Mouse (Mus musculus) heart, embryonic 12.5 days (tissue): ENCODE data around the gene Itpr1. TPM values are rescaled to one million over a fixed set of nuclear protein-coding genes. Genes with fewer than 3 reads are reported as not detected.

Experiments used
- ATAC-seq: fragments of 200-750 bp; cut with Nextera tagmentation; 2 replicates; pipeline ENCODE4 v1.8.0; 2017; ENCODE audit warnings: moderate TSS enrichment, moderate library complexity; ENCODE audit not compliant: insufficient number of reproducible peaks, low FRiP score
- H3K27ac ChIP-seq: fragments of 300-500 bp; sonication (generic); 2 replicates; pipeline ENCODE4 v1.5.1; 2016; ENCODE audit warnings: mild to moderate bottlenecking, moderate library complexity; ENCODE audit not compliant: poor library complexity, severe bottlenecking
- H3K27me3 ChIP-seq: fragments of 300-500 bp; sonication (generic); replicated peaks from 2 replicates; pipeline ENCODE4 v1.6.1; 2016; ENCODE audit warnings: mild to moderate bottlenecking, moderate library complexity
- H3K36me3 ChIP-seq: fragments of 300-500 bp; sonication (generic); 2 replicates; pipeline ENCODE4 v1.6.1; 2016; ENCODE audit warnings: mild to moderate bottlenecking, moderate library complexity
- H3K4me1 ChIP-seq: fragments of 300-500 bp; sonication (generic); replicated peaks from 2 replicates; pipeline ENCODE4 v1.6.1; 2016; ENCODE audit warnings: mild to moderate bottlenecking
- H3K4me2 ChIP-seq: fragments of 300-500 bp; sonication (generic); 2 replicates; pipeline ENCODE4 v1.6.1; 2016; ENCODE audit warnings: mild to moderate bottlenecking, moderate library complexity
- H3K4me3 ChIP-seq: fragments of 300-500 bp; sonication (generic); 2 replicates; pipeline ENCODE4 v1.5.1; 2016; ENCODE audit warnings: mild to moderate bottlenecking
- H3K9ac ChIP-seq: fragments of 300-500 bp; sonication (generic); 2 replicates; pipeline ENCODE4 v1.6.1; 2016; ENCODE audit warnings: mild to moderate bottlenecking, moderate library complexity
- H3K9me3 ChIP-seq: fragments of 300-500 bp; sonication (generic); replicated peaks from 2 replicates; pipeline ENCODE4 v1.6.1; 2016; ENCODE audit warnings: mild to moderate bottlenecking, moderate library complexity
- WGBS: fragments of 180-500 bp; shearing (Covaris S2); methylation state at CpG from one replicate; pipeline ENCODE4 v1.1.7; 2016; 5-methylcytosine and 5-hydroxymethylcytosine counted together
- polyA plus RNA-seq: library from polyadenylated mRNA; unstranded; fragments of >200 nt; fragmentation: Nextera tagmentation; extraction: Ambion mirVana; gene quantifications from 2 replicates; pipeline ENCODE4 v1.2.1, GENCODE M21; 2016

Gene Itpr1
- polyA plus RNA-seq, 1 experiment from 2014 or later, result 22.0 TPM

DNA sequence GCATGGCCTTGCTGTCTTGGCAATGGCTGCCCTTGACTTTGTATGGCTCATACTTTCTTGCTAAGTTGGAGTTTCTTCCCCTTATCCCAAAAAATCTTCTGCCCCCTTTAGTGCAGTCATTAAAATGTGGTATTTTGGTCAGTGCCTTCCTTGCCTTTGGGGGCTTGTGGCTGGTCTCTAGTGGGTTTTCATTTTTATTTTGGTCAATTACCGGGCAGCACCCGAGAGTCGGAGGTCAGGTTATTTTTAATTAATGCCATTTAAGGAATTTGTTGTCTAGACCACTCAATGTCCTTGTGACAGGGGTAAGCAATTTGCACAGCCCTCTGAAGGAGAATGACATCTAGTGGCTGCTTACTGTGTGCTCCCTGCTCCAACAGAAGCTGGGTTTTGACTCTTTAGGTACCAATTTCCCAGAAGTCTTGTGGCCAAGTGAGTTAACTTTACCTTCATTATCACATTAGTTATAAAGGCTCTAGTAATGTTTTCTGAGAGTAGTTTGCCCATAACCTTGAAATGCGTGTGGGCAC is 130.9 kb downstream of the Itpr1 start:
- H3K4me1 ChIP-seq, result peaks cover 4% of the 10 kb centered on the region; the same call in 1 of the 2 replicates
- no peak for ATAC-seq
- H3K4me2 ChIP-seq, result no peak overlapping the region; the same call in 1 of the 2 replicates
- H3K9ac ChIP-seq, result no peak overlapping the region
- WGBS, result 48% methylated on average over 4 of the region's 4 CpGs
- no peaks in the 10 kb centered on the region for H3K27me3 ChIP-seq
- H3K27ac ChIP-seq, result no peak overlapping the region
- H3K4me3 ChIP-seq, result no peak overlapping the region
- H3K36me3 ChIP-seq, result peaks cover 10% of the 10 kb centered on the region; the same call in 1 of the 2 replicates
- no peaks in the 10 kb centered on the region for H3K9me3 ChIP-seq

- H3K4me1 ChIP-seq, result peaks cover 11% of the 10 kb centered on the region; the same call in 1 of the 2 replicates
- no peak overlapping the region for H3K27ac ChIP-seq
- no peaks in the 10 kb centered on the region for H3K27me3 ChIP-seq
- ATAC-seq, result no peak
- no peak overlapping the region for H3K4me2 ChIP-seq
- peaks cover 40% of the 10 kb centered on the region for H3K36me3 ChIP-seq
- no peak overlapping the region for H3K9ac ChIP-seq
- no peaks in the 10 kb centered on the region for H3K9me3 ChIP-seq
- H3K4me3 ChIP-seq, result no peak overlapping the region
- 75% methylated on average over 2 of the region's 2 CpGs for WGBS
Measured at GRCm38 (mm10) chr6:108350801-108351200, 137.9 kb downstream of the Itpr1 start.

DNA sequence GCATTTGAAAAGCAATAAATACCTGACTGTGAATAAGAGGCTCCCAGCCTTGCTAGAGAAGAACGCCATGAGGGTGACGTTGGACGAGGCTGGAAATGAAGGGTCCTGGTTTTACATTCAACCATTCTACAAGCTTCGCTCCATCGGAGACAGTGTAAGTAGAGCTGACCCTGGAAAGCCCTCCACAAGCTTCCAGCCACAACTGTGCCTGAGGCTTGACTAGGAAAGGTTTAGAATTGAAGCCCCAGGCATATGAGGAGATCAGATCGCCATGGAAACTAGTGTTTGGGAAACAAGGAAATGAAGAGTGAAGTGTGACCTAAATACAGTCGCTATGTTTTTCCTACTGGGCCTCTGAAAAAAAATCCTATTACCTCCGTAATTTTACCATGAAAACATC is 139.1 kb downstream of the Itpr1 start:
- Histone ChIP-seq H3K9ac (no peak overlapping the region), H3K9me3 (no peaks in the 10 kb centered on the region), H3K4me1 (peaks cover 11% of the 10 kb centered on the region; the same call in 1 of the 2 replicates), H3K27ac (no peak overlapping the region; the same call in 1 of the 2 replicates), H3K4me2 (no peak overlapping the region), H3K27me3 (no peaks in the 10 kb centered on the region), H3K4me3 (no peak overlapping the region), H3K36me3 (peaks cover 52% of the 10 kb centered on the region)
- ATAC-seq, result no peak
- WGBS, result 81% methylated on average over 8 of the region's 8 CpGs

DNA sequence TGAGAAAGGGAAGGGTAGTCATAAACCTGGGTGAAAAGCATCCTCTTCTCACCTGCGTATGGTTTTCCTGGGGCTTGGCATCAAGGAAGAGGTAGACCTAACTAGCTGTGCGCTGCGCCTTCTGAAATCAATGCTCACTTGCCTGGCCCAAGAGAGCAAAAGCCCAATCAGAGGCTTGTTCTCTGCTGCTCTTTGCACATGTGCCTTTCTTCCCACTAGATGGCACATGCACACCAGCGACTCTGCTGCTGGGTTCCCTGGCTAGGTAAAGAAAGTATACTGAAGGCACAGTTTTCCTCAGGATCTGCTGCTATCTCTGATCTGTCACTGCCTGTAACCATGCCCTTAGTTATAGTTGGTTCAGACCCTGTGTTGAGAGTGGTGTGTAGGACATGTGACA is 154.5 kb downstream of the Itpr1 start:
- Histone ChIP-seq H3K9ac (no peak overlapping the region), H3K27me3 (no peaks in the 10 kb centered on the region), H3K27ac (no peak overlapping the region), H3K36me3 (peaks cover 61% of the 10 kb centered on the region), H3K4me2 (no peak overlapping the region), H3K9me3 (no peaks in the 10 kb centered on the region), H3K4me3 (no peak overlapping the region), H3K4me1 (no peaks in the 10 kb centered on the region)
- WGBS, result 80% methylated on average over 4 of the region's 4 CpGs
- no peak for ATAC-seq

- peaks cover 60% of the 10 kb centered on the region for H3K36me3 ChIP-seq
Measured at GRCm38 (mm10) chr6:108369031-108369430, 156.1 kb downstream of the Itpr1 start.

DNA sequence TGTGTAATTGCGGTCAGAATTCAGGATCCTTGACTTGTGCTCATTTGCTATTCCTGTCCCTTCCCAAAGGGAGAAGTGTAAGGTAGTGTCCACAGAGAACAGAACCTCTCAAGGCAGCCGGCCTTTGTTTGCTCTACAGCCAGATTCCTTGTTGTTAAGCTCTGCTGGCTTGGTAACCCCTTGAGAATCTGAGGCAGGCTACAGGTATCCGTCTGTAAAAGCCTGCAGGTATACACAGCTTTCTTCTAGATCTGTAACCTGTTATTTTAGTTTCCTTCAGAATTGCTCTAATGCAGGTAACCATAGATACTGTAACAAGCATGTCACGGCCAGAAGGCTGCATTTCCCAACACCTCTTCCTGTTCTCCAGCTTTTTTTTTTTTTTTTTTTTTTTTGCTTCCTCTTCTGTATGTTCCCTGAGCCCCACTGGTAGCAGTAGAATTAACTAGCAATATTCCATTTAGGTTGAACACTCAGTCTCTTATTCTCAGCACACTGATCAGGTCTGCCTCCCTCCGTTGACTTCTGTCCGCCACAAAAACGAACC is 158.5 kb downstream of the Itpr1 start:
- H3K9ac ChIP-seq, result no peak overlapping the region
- WGBS, result 85% methylated on average over 7 of the region's 7 CpGs
- no peak for ATAC-seq
- no peak overlapping the region for H3K4me3 ChIP-seq
- H3K27me3 ChIP-seq, result no peaks in the 10 kb centered on the region
- H3K27ac ChIP-seq, result no peak overlapping the region
- H3K4me2 ChIP-seq, result no peak overlapping the region
- H3K36me3 ChIP-seq, result peaks cover 46% of the 10 kb centered on the region
- no peaks in the 10 kb centered on the region for H3K9me3 ChIP-seq
- H3K4me1 ChIP-seq, result no peaks in the 10 kb centered on the region

More at GRCm38 (mm10) chr6:108369031-108369430, 156.1 kb downstream of the Itpr1 start:
- Histone ChIP-seq H3K27ac (no peak overlapping the region), H3K4me3 (no peak overlapping the region), H3K4me1 (no peaks in the 10 kb centered on the region), H3K9me3 (no peaks in the 10 kb centered on the region), H3K9ac (no peak overlapping the region), H3K27me3 (no peaks in the 10 kb centered on the region), H3K4me2 (no peak overlapping the region)
- ATAC-seq, result no peak
- WGBS, result 91% methylated on average over 11 of the region's 11 CpGs

DNA sequence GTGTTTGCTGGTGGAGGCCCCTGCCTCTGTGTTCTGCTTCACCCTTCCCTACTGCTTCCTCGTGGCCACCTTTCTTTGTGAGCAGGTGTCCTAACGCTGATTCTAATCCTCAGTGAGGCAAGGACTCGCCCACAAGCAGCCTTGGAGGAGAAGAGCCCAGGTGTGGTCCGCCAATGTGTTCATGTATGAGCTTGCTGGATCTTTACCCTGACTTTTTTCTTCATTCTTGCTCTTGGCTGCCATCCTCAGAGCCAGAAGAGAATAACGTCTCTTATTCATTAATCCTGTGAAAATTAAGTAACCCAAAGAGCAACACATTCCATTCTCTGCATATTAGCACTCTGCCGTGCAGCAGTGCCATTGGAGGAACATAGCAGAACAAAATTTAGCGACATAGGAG is 161.1 kb downstream of the Itpr1 start:
- peaks cover 52% of the 10 kb centered on the region for H3K36me3 ChIP-seq
- no peak for ATAC-seq
- WGBS, result 75% methylated on average over 7 of the region's 7 CpGs

GRCm38 (mm10) chr6:108379041-108379440 is 166.1 kb downstream of the Itpr1 start:
- H3K36me3 ChIP-seq, result peaks cover 59% of the 10 kb centered on the region
- H3K9me3 ChIP-seq, result no peaks in the 10 kb centered on the region
- H3K27ac ChIP-seq, result no peak overlapping the region
- H3K27me3 ChIP-seq, result no peaks in the 10 kb centered on the region
- H3K9ac ChIP-seq, result no peak overlapping the region
- H3K4me2 ChIP-seq, result no peak overlapping the region
- no peaks in the 10 kb centered on the region for H3K4me1 ChIP-seq
- no peak overlapping the region for H3K4me3 ChIP-seq
- 68% methylated on average over 3 of the region's 3 CpGs for WGBS
- no peak for ATAC-seq

More for the DNA sequence above, 161.1 kb downstream of the Itpr1 start:
- H3K27me3 ChIP-seq, result no peaks in the 10 kb centered on the region
- H3K27ac ChIP-seq, result no peak overlapping the region
- H3K4me1 ChIP-seq, result no peaks in the 10 kb centered on the region
- no peak overlapping the region for H3K4me2 ChIP-seq
- no peak overlapping the region for H3K4me3 ChIP-seq
- no peaks in the 10 kb centered on the region for H3K9me3 ChIP-seq
- no peak overlapping the region for H3K9ac ChIP-seq

DNA sequence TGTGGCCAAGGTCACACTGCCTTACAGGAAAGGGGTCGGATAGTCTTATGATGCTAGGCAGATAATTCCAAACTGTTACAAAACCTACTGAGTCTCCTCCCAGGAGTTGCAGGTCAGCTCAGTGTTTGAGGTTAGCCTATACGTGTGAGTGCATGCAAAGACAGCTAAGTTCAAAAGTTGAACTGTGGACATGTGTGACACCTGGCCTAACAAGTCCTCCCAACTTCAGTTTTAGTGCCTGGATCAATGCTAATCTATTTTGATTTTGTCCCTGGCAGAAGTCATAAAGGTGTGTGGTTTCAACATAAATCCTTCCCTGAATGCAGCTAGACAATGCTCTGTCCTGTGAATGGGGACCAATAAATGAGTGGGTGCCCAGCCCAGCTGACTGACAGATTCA is 167.3 kb downstream of the Itpr1 start:
- no peak for ATAC-seq
- H3K4me3 ChIP-seq, result no peak overlapping the region
- H3K9me3 ChIP-seq, result no peaks in the 10 kb centered on the region
- peaks cover 70% of the 10 kb centered on the region for H3K36me3 ChIP-seq
- H3K4me1 ChIP-seq, result no peaks in the 10 kb centered on the region
- 78% methylated on average over 2 of the region's 2 CpGs for WGBS
- H3K4me2 ChIP-seq, result no peak overlapping the region
- no peak overlapping the region for H3K27ac ChIP-seq
- no peaks in the 10 kb centered on the region for H3K27me3 ChIP-seq
- H3K9ac ChIP-seq, result no peak overlapping the region

- Histone ChIP-seq H3K4me3 (no peak overlapping the region), H3K36me3 (peaks cover 80% of the 10 kb centered on the region), H3K27me3 (no peaks in the 10 kb centered on the region), H3K9ac (no peak overlapping the region), H3K4me2 (no peak overlapping the region), H3K4me1 (no peaks in the 10 kb centered on the region), H3K27ac (no peak overlapping the region), H3K9me3 (no peaks in the 10 kb centered on the region)
- ATAC-seq, result no peak
- 85% methylated on average over 6 of the region's 6 CpGs for WGBS
Measured at GRCm38 (mm10) chr6:108390624-108391324, 177.9 kb downstream of the Itpr1 start.

DNA sequence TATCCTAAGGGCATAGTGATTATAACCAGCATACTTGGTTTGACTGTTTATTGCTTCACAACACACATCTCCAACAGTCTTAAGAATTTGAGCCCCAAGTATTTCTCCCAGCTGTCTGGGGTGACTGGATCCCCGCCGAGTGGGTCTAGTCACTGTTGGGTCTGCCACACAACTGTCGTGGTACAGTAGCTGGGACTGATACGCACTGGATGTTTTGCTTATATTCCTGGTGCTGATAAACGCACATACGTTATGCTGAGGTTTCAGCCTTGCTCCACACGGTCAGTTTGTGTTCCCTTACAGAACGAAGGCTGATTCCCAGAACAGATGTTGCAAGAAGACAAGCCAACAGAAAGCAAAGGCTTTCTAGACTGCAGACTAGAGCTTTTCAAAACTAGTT is 180.2 kb downstream of the Itpr1 start:
- Histone ChIP-seq H3K4me1 (no peaks in the 10 kb centered on the region), H3K36me3 (peaks cover 88% of the 10 kb centered on the region), H3K9ac (no peak overlapping the region), H3K4me3 (no peak overlapping the region), H3K27ac (no peak overlapping the region), H3K4me2 (no peak overlapping the region), H3K27me3 (no peaks in the 10 kb centered on the region), H3K9me3 (no peaks in the 10 kb centered on the region)
- ATAC-seq, result no peak
- WGBS, result 92% methylated on average over 8 of the region's 8 CpGs
